Mouse (Mus musculus) megakaryocyte-erythroid progenitor cell, adult 5-6 weeks (primary cell): Measurements from ENCODE around the gene Mrpl2. TPM values are rescaled to one million over a fixed set of nuclear protein-coding genes. Genes with fewer than 3 reads are reported as not detected.

Source experiments
- ATAC-seq: replicated peaks from 2 replicates; pipeline ENCODE4 v1.8.0; 2016; ENCODE audit warnings: mild to moderate bottlenecking, inconsistent platforms; ENCODE audit not compliant: severe bottlenecking, poor library complexity, low FRiP score, low TSS enrichment
- total RNA-seq, 2 experiments: library from RNA; stranded (forward) in 1 of 2; stranded (reverse) in 1 of 2; fragments of 200-1000, 215-1000 nt in 1 of 2; fragments of >200 nt in 1 of 2; fragmentation: Nextera tagmentation in 1 of 2; gene quantifications; 2 replicates each; pipeline ENCODE4 v1.2.3; 2014 to 2017

Mrpl2 gene
- total RNA-seq, 2 experiments from 2014 or later = 97.0 to 190 TPM

GRCm38 (mm10) chr17:46623819-46624557 lies 22.0 kb upstream of the Mrpl2 start:
- ATAC-seq = no peak

DNA sequence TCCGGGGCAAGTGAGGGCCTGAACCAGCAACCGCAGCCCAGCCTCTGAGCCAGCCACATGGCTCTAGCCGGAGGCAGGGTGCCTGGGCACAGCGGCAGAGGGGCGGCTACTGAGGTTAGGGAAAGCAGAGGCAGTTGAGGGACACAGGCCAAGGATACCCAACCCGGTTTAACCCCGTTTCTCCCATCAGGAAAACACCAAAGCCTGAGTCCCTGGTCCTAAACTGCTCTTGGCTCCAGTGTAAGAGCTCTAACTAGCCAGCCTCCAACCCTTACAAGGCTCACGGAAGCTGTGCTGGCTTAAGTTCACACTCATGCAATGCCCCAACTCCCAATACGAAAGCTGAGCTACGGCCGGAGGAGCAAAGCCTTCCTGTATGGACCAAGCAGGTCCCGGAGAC lies 21.4 kb upstream of the Mrpl2 start:
- ATAC-seq = no peak

GRCm38 (mm10) chr17:46627409-46627808 lies 18.6 kb upstream of the Mrpl2 start:
- no peak for ATAC-seq

GRCm38 (mm10) chr17:46628471-46628790 lies 17.6 kb upstream of the Mrpl2 start:
- no peak for ATAC-seq

DNA sequence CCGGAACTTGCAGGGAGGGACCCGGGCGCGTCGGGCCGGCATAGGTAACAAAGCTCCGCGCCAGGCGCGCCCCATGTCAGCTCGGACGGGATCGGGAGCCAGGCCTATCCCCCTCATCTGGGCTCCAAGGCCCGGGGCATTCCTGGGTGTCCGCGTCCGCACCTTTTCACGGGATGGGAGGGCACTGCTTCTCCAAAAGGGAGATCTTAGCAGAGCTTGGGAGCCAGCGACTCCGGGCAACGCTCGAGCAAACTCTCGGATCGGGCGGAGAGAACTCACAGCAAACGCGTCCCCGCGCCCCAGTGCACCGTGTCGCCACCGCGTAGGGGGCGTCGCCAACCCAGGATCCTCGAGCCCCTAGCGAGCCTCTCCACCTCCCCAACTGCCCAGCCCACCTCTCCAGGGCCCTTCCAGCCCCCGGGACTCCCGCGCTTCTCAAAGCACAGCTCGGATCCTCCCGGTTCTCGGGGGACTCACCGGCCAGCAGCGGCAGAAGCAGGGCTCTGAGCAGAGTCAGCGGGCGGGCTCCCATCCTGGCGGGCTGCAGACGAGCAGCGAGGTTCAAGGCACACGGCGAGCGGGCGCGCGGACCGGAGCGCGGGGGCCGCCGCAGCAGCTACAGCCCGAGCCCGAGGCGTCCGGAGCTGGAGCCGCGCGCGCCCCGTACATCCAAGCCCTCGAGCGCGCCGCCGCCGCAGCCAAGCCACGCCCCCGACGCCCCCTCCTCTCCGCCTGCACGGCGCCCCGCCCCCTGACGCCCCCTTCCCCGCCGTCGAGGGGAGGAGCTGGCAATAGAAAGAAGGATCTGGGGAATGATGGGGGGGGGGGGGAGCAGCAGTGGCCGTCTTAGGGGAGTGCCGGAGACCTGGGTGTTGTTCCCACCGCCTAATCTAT lies 17.0 kb upstream of the Mrpl2 start, which contains the start of gene Ptk7:
TSS of gene Ptk7 (minus strand) at position 714 of the 894 bp plus-strand sequence.
- peak; percentile 20; the same call in 1 of the 2 replicates for ATAC-seq

DNA sequence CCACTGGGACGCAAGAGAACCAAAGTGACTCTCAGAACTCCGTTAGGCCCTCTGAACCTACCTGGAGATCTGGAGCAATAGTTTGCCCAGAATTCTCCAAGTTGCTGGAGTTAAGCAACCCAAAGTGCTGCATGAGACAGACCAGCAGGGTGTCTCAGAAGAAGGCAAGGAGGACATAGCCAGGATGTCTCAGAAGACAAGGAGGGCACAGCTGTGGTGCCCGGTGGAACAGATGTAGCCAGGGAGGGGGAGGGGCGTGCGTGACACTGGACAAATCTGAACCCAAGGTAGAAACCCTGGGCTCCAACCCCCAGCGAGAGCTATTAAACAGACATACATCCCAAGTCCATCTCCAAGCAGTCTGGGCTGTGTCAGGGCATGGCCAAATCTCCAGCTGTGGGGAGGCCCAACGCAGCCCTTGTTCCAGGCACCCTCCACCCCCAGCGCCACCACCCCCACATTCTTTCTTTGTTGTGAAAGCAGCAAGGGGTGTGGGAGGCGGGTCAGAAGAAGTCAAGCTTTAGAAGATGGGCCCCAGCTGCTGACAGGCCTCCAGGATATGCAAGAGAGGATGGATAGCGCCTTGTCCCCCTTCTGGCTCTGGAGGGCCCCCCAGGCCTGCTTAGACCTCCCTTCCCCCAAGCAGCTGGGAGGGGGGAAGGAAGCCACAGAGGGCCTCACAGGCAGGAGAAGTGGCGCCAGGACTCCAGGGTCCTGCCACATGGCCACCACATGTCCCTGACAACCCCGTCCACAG lies 16.2 kb upstream of the Mrpl2 start:
- ATAC-seq = no peak

GRCm38 (mm10) chr17:46636831-46637523 lies 9.1 kb upstream of the Mrpl2 start:
- ATAC-seq = peak; percentile 53; the same call in 1 of the 2 replicates

DNA sequence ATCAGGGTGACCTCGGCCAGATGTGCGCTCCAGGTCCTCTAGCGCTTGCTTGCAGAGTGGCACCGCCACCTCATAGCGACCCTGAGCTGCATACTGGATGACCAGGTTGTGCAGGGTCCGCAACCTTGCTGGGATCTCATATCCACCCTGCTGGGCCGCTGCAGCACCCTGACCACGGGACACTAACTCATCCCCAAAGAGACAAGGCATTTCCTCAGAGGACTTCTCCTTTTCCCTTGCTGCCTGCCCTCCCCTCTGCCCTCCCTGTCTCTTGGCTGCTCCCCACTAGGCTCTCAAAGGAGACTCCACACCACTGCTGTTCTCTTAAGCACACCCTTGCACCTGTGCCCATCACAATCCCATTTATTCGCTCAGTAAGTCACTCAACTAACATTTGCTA lies 6.1 kb upstream of the Mrpl2 start:
- no peak for ATAC-seq

DNA sequence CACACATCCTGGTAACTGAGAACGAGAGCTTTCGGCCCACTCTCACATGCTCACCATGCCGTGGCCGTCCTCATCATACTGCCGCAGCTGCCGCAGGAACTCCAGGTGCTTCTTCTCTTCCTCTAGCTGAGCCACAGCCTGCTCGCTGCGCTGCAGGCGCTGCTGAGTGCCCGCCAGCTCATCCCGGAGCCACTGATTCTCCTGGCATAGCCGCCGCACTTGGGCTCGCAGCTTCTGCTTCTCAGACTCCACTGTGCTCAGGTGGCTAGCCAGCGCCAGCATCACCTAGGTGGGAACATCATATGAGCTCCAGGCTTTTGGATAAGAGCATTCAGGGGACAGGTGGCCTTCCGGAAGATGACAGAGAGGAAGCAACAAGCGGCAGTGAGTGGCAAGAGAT lies 4.0 kb upstream of the Mrpl2 start:
- ATAC-seq = no peak

DNA sequence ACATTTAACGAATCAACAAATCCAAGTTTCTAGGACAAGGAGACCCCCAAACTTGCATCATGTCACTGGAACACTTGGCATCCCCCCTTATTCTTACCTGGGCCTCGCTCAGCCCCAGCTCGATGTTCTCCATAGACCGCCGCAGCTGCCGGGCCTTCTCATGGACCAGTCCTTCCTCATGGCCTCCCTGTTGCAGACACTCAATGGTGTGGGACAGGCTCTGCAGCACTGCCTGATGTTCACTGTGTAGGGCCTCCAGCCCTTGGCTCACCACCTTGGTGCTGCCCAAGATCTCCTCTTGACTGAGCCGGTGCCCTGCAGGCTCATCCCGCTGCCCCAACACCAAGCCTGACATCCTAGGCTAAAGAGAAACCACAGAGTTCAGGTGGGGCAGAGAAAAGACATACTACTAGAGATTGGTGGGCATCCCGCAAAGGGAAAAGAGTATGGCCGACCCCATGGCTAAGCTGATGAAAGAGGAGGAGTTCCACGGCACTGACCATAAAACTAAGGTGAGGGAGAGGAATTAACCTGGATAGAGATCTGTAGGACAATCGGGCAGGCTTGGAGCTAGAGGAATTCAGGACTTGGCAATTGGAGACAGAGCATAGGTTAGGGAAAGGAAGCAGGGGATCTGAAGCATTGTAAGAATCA lies 1.8 kb upstream of the Mrpl2 start:
- ATAC-seq = no peak

- ATAC-seq = no peak
Observed at GRCm38 (mm10) chr17:46644916-46645475, 1.0 kb upstream of the Mrpl2 start.

GRCm38 (mm10) chr17:46646322-46646662 lies 263 bp downstream of the Mrpl2 start:
- ATAC-seq = peak; percentile 25

DNA sequence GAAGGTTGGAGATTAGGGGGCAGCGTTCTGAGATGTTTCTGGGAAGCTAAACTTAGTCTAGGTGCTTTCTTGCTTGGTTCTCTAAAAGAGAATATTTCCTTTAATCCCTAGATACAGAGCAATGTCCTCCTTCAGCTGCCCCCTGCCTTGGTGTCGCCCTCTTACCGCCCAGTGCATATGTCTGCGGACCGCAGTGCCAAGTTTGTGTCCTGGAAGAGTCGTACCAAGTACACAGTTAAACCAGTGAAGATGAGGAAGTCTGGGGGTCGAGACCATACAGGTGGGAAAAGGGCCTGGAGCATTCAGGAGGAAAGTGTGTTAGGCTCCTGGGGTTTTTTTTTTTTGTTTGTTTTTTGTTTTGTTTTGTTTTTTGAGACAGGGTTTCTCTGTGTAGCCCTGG lies 1.2 kb downstream of the Mrpl2 start:
- ATAC-seq = no peak

GRCm38 (mm10) chr17:46648436-46648835 lies 2.4 kb downstream of the Mrpl2 start:
- ATAC-seq = no peak

- no peak for ATAC-seq
Observed at GRCm38 (mm10) chr17:46649811-46650210, 3.8 kb downstream of the Mrpl2 start.

DNA sequence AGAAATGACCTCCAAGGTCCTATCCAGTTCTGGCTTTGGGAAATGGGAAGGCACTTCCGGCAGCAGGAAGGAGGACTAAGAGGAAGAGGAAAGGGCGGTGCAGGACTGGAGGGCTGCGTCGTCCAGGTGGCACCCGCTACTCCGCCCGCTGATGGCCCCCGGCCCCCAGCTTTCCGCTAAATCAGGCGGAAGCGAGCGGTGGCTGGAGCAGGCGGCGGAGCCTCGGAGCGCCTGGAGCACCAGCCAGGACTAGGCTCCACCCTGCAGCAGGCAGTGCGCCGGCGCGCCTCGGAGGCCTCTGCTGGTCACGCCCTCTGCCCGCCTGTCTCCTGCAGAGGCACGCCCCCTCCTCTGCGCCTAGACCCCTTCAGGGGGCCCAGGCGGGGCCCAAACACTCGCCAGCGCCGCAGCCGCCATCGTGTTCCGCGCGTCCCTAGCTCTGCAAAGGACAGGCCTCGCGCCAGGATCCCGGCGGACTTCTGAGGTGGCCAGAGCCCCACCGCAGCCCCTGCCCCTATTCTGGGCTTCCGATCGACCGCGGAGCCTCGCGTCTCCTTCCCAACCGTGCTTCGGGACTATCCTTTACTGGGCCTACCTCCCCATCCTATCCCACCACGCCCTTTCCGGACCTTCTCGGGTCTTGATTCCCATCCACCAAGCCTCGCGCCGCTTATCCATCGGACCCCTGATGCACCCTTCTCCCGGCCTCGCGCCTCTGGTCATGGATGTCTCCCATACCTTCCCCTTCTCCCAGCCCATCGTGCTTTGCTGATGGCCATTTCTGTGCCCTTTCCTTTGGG lies 4.4 kb downstream of the Mrpl2 start, which contains the start of gene Cul7:
TSS of gene Cul7 (plus strand) at position 106 of the 800 bp plus-strand sequence.
- peak; percentile 83 for ATAC-seq

DNA sequence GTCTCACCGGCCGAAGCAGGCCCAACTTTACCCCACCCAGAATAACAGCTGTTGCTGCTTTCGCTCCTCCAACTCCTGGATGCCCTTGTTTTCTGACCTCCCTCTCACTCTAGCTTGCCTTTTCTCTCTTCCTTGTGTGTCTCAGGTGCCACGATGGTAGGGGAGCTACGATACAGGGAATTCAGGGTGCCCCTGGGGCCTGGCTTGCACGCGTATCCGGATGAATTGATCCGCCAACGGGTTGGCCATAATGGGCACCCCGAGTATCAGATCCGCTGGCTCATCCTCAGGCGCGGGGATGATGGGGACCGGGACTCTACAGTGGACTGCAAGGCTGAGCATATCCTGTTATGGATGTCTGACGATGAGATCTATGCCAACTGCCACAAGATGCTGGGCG lies 5.3 kb downstream of the Mrpl2 start:
- no peak for ATAC-seq
